Mouse (Mus musculus): ENCODE results near the gene Defb21.
A peak's percentile ranks its signal among the peaks of the same experiment; 100 is the strongest.

Gene Defb21

DNA sequence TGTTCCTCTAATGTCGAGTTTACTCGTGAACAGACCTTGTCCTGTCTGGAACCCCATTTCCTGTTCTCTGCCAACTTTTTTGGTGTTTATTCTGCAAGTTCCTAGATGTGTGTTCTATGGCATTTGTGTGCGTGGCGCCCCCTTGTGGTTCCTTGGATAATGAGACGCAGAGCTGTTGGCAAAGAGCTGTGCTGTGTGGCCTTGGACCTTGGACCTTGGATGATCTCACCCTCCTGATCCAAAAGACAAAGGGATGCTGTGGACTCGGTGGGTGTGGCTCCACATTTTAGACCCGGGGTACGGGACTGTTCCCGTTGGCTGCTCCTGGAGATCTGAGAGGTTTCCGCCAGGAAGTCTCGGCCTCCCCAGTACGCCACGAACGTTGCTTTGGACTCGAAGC, 31.5 kb downstream of the Defb21 start, which contains the start of gene Defb36:
TSS of gene Defb36 (plus strand) at position 271 of the 400 bp plus-strand sequence.
- peak; percentile 52 for DNase-seq (ENCODE audit: low read depth)

- DNase-seq (ENCODE audit: low read depth): no peak
Measured at GRCm38 (mm10) chr2:152607746-152608145, 35.2 kb downstream of the Defb21 start.

DNA sequence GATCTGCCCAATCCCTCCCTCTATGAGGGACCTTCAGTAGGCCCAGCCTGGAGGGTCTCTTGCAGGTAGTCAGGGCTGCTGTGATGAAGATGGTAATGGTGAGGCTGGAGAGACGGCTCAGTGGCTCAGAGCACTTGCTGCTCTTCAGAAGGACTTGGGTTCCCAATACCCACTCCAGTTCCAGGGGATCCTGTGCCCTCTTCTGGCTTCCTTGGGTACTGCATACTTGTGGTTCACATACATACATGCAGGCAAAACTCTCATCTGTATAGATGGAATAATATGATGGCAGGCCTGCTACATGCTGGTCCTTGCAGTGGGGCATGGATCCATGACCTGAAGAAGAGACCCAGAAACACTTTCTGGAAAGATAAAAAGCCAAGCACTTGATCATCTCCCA, 36.2 kb downstream of the Defb21 start:
- no peak for DNase-seq (ENCODE audit: low read depth)

GRCm38 (mm10) chr2:152612193-152612592, 39.6 kb downstream of the Defb21 start:
- DNase-seq (ENCODE audit: low read depth): no peak

- DNase-seq (ENCODE audit: low read depth): peak; percentile 91
Measured at GRCm38 (mm10) chr2:152615563-152615962, 43.0 kb downstream of the Defb21 start.

DNA sequence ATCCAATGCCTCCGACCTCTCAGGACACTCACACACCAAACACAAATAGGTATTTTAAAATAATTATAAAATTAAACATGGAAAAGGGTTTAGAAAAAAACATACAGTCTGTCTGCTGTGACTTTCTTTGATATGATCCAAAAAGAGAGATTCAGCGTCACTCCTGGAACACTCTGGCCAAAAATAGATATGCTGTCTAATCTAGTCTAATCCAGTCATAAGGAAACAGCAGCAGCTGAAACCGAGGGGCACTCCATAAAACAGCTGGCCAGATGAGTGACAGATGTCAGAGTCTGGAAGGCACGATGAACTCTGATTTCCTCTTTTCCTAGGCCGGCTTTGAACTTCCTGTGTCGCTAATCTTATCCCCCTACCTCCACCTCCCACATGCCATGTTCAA, 43.9 kb downstream of the Defb21 start:
- DNase-seq (ENCODE audit: low read depth): no peak

- DNase-seq (ENCODE audit: low read depth): peak; percentile 54
Measured at GRCm38 (mm10) chr2:152617374-152617773, 44.8 kb downstream of the Defb21 start.

- DNase-seq (ENCODE audit: low read depth): no peak
Measured at GRCm38 (mm10) chr2:152620367-152621134, 48.0 kb downstream of the Defb21 start.

- DNase-seq (ENCODE audit: low read depth): no peak
Measured at GRCm38 (mm10) chr2:152622151-152622550, 49.6 kb downstream of the Defb21 start.

GRCm38 (mm10) chr2:152622953-152623352, 50.4 kb downstream of the Defb21 start, which contains the start of gene Defb25:
TSS of gene Defb25 (minus strand) at chr2:152623053.
- no peak for DNase-seq (ENCODE audit: low read depth)

Measured in NIH3T3 (cell line).